Mouse (Mus musculus): Measurements from ENCODE around the gene Kti12.

Gene Kti12

GRCm38 (mm10) chr4:108866806-108867205 lies 19.2 kb downstream of the Kti12 start:
- ATAC-seq (ENCODE audit: insufficient number of reproducible peaks, low FRiP score, low TSS enrichment) = no peak

GRCm38 (mm10) chr4:108869730-108870374 lies 22.3 kb downstream of the Kti12 start:
- peak; percentile 93 for ATAC-seq (ENCODE audit: insufficient number of reproducible peaks, low FRiP score, low TSS enrichment)

- ATAC-seq (ENCODE audit: insufficient number of reproducible peaks, low FRiP score, low TSS enrichment) = no peak
Observed at GRCm38 (mm10) chr4:108873746-108874145, 26.2 kb downstream of the Kti12 start.

GRCm38 (mm10) chr4:108877901-108878300 lies 30.3 kb downstream of the Kti12 start:
- no peak for ATAC-seq (ENCODE audit: insufficient number of reproducible peaks, low FRiP score, low TSS enrichment)

DNA sequence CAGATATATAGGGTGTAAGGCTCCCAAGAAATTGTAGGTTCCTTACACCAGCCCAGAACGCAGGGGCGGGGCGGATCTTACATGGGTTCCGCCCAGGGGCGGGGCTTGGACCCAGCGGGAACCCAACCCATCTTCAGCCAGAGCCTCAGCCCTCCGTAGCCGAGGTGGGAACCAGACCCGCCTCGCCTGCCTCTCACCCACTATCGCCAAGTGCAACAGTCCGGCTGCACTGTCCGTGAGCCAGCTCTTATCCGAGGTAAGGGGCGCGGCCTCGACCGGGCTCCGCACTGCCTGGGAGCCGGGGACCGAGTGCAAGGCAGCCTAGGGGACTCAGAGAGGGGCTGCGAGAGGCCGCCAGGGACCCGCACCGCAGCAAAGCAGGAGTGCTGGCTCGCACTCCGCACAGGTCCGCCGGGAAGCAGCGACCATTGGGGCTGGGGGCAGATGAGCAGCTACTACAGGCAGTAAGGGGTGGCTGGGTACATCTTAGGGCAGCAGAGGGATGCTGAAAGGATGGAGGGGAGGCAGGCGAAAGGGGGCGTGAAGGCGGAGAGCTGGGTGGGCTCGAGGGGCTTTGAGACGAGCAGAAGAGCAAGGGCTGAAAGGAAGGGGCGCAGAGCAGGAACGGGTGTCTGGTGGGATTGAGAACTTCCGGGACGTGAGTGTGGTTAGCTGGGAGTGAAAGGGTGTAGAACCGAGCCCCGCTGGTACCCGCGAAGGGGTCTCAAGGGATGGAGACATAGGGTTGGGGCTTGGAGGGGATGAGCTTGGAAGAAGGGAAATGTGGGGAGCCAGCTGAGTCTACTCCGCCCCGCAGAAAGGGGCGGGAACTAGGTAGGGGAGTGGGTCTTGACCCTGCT lies 31.6 kb downstream of the Kti12 start, which contains the start of gene Rab3b:
TSS of gene Rab3b (plus strand) at position 101 of the 860 bp plus-strand sequence.
- ATAC-seq (ENCODE audit: insufficient number of reproducible peaks, low FRiP score, low TSS enrichment) = peak; percentile 26; the same call in 1 of the 2 replicates

GRCm38 (mm10) chr4:108883815-108884214 lies 36.2 kb downstream of the Kti12 start:
- no peak; the same call in 1 of the 2 replicates for ATAC-seq (ENCODE audit: insufficient number of reproducible peaks, low FRiP score, low TSS enrichment)

DNA sequence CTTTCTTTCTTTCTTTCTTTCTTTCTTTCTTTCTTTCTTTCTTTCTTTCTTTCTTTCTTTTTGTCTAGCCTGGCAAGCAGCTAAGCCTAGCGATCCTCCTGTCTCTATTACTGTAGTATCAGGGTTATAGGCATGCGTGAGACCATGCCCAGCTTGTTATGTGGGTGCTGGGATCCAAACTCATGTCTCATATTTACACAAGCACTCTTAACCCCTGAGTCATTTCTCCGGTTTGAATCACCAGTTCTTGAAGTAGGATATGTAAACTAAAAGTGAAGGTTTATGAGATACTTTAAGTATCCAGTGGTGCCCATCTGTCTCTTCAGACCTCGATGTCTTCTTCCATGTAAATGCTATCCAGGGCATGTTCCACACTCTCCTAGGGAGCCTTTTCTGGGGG lies 39.9 kb downstream of the Kti12 start:
- no peak for ATAC-seq (ENCODE audit: insufficient number of reproducible peaks, low FRiP score, low TSS enrichment)

DNA sequence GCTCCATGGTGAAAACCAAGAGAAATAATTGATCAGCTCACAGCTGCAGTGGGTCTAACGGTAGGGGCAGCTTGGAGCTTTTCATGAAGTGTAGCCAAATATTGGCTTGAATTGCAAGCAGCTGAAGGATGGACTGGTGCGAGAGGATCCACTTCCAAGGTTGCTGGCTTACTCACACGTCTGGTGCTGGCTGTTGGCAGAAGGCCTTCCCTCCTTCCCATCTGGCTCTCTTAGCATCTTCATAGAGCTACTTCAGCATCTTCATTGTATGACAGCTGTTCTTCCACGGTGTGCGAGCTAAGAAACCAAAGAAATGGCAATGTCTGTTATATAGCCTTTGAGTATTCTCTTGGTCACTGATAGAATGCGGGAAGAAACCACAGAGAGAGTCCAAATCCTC lies 43.3 kb downstream of the Kti12 start:
- no peak for ATAC-seq (ENCODE audit: insufficient number of reproducible peaks, low FRiP score, low TSS enrichment)
